Mouse (Mus musculus) heart, adult 8-10 months (tissue): Measurements from ENCODE around the gene Tmem126b. TPM values are rescaled to one million over a fixed set of nuclear protein-coding genes. Genes with fewer than 3 reads are reported as not detected.

ENCODE experiments used
- DNase-seq: peaks from one replicate; pipeline ENCODE4 v3.0.0; 2022; ENCODE audit warnings: low spot score
- total RNA-seq, 4 experiments: library from RNA; stranded (reverse); gene quantifications; 2 replicates each; pipeline ENCODE4 v1.2.4; 2022

Gene Tmem126b
- total RNA-seq, 4 experiments from 2014 or later, result 27.2 to 27.8 (median 27.7) TPM

GRCm38 (mm10) chr7:90426020-90427001 lies 49.5 kb downstream of the Tmem126b start, which contains the start of gene Ccdc89:
Ccdc89 (plus strand) TSS chr7:90426577.
- peak; percentile 86 for DNase-seq

Other genes starting within 250 kb of the Tmem126b start
- gene Ccdc83, start 210.2 kb downstream of the Tmem126b start, total RNA-seq, result under 1 TPM in 1 of 4 experiments, not detected in 3; 0.37 TPM
- 1 to 10 TPM; 1.6 to 2.8 (median 2.2) TPM for gene Sytl2, start 173.7 kb downstream of the Tmem126b start, total RNA-seq
- under 1 TPM; 0.11 to 0.35 (median 0.23) TPM for gene Ccdc89, start 49.4 kb downstream of the Tmem126b start, total RNA-seq
- gene Crebzf, start 33.3 kb downstream of the Tmem126b start, total RNA-seq, result 10 to 100 TPM; 18.0 to 21.5 (median 20.0) TPM
- gene Tmem126a, start 18.8 kb downstream of the Tmem126b start, total RNA-seq, result 100 to 1,000 TPM; 121 to 143 (median 131) TPM
- gene Dlg2, start 671 bp upstream of the Tmem126b start, total RNA-seq, result 1 to 10 TPM; 2.0 to 2.8 (median 2.3) TPM